Mouse (Mus musculus): ENCODE data around the gene Gm17455.
A peak's percentile ranks its signal among the peaks of the same experiment; 100 is the strongest.

The Gm17455 gene

GRCm38 (mm10) chr10:60399449-60399848 is at the start of gene Gm17455:
Gm17455 (plus strand) TSS chr10:60399726.
- no peak for DNase-seq (ENCODE audit: low read depth)

- DNase-seq (ENCODE audit: low read depth), result no peak
These were observed 49.3 kb upstream of the Gm17455 start for GRCm38 (mm10) chr10:60350077-60350804.

GRCm38 (mm10) chr10:60350805-60351167 is 48.7 kb upstream of the Gm17455 start:
- DNase-seq (ENCODE audit: low read depth), result peak; percentile 66

GRCm38 (mm10) chr10:60351248-60351647 is 48.3 kb upstream of the Gm17455 start:
- no peak for DNase-seq (ENCODE audit: low read depth)

GRCm38 (mm10) chr10:60351761-60352455 is 47.6 kb upstream of the Gm17455 start:
- no peak for DNase-seq (ENCODE audit: low read depth)

- no peak for DNase-seq (ENCODE audit: low read depth)
These were observed 46.1 kb upstream of the Gm17455 start for GRCm38 (mm10) chr10:60353241-60354002.

GRCm38 (mm10) chr10:60354003-60354325 is 45.6 kb upstream of the Gm17455 start:
- no peak for DNase-seq (ENCODE audit: low read depth)

GRCm38 (mm10) chr10:60354881-60355677 is 44.4 kb upstream of the Gm17455 start:
- no peak for DNase-seq (ENCODE audit: low read depth)

GRCm38 (mm10) chr10:60357441-60357840 is 42.1 kb upstream of the Gm17455 start:
- no peak for DNase-seq (ENCODE audit: low read depth)

- no peak for DNase-seq (ENCODE audit: low read depth)
These were observed 41.6 kb upstream of the Gm17455 start for GRCm38 (mm10) chr10:60357901-60358300.

GRCm38 (mm10) chr10:60358776-60359175 is 40.8 kb upstream of the Gm17455 start:
- DNase-seq (ENCODE audit: low read depth), result no peak

GRCm38 (mm10) chr10:60361615-60362309 is 37.8 kb upstream of the Gm17455 start:
- DNase-seq (ENCODE audit: low read depth), result no peak

- no peak for DNase-seq (ENCODE audit: low read depth)
These were observed 37.3 kb upstream of the Gm17455 start for GRCm38 (mm10) chr10:60362310-60362628.

GRCm38 (mm10) chr10:60363426-60363825 is 36.1 kb upstream of the Gm17455 start:
- DNase-seq (ENCODE audit: low read depth), result no peak

- no peak for DNase-seq (ENCODE audit: low read depth)
These were observed 32.4 kb upstream of the Gm17455 start for GRCm38 (mm10) chr10:60367145-60367544.

- DNase-seq (ENCODE audit: low read depth), result no peak
These were observed 31.6 kb upstream of the Gm17455 start for GRCm38 (mm10) chr10:60367904-60368303.

GRCm38 (mm10) chr10:60369405-60369804 is 30.1 kb upstream of the Gm17455 start:
- DNase-seq (ENCODE audit: low read depth), result no peak

- DNase-seq (ENCODE audit: low read depth), result no peak
These were observed 29.4 kb upstream of the Gm17455 start for GRCm38 (mm10) chr10:60370098-60370497.

- DNase-seq (ENCODE audit: low read depth), result no peak
These were observed 28.9 kb upstream of the Gm17455 start for GRCm38 (mm10) chr10:60370601-60371061.

GRCm38 (mm10) chr10:60371596-60372386 is 27.7 kb upstream of the Gm17455 start:
- DNase-seq (ENCODE audit: low read depth), result no peak

GRCm38 (mm10) chr10:60373543-60373936 is 26.0 kb upstream of the Gm17455 start:
- DNase-seq (ENCODE audit: low read depth), result no peak
